Comparison of ENCODE assay signal across 8 mouse cellular contexts in genomic region chr1:133209901-133210516, GRCm38 (mm10). TPM values are rescaled to one million over a fixed set of nuclear protein-coding genes. Genes with fewer than 3 reads are reported as not detected.
DNase-seq lines count a peak whose midpoint lies in the region; ATAC-seq and TF ChIP-seq lines count a peak whose summit lies in the region.

No protein-coding gene starts in this region.

- TF ChIP-seq POLR2A in brain, embryonic 14.5 days (IDR thresholded peaks at IDR 0.05; ENCODE audit: borderline replicate concordance, extremely low read depth, insufficient read depth, insufficient read length, poor library complexity, severe bottlenecking), result no peak

- H3K4me2 ChIP-seq in heart, embryonic 12.5 days, result no peak overlapping the region
- no peak overlapping the region for H3K4me2 ChIP-seq in stomach, embryonic 16.5 days (ENCODE audit: low read depth, low read length)

- H3K27ac ChIP-seq in heart, embryonic 12.5 days (ENCODE audit: poor library complexity, severe bottlenecking), result peak overlapping the region; percentile 10; the same call in 1 of the 2 replicates
- H3K27ac ChIP-seq in stomach, embryonic 16.5 days (ENCODE audit: low read length), result peak overlapping the region; percentile 14; the same call in 1 of the 2 replicates

- intact Hi-C loops in left cerebral cortex, postnatal 10 days (cut with DNase I), result no loop called here
- intact Hi-C loops in left cerebral cortex, postnatal 14 days (cut with DNase I), result no loop called here

- no peaks in the 10 kb centered on the region for H3K36me3 ChIP-seq in heart, embryonic 12.5 days
- H3K36me3 ChIP-seq in stomach, embryonic 16.5 days (ENCODE audit: control insufficient read depth, insufficient read depth, low read length), result no peaks in the 10 kb centered on the region

- H3K9me3 ChIP-seq in heart, embryonic 12.5 days (replicated peaks), result no peaks in the 10 kb centered on the region
- H3K9me3 ChIP-seq in stomach, embryonic 16.5 days (replicated peaks; ENCODE audit: control insufficient read depth, low read length), result no peaks in the 10 kb centered on the region

- H3K9ac ChIP-seq in heart, embryonic 12.5 days, result no peak overlapping the region
- no peak overlapping the region; the same call in none of the 2 replicates for H3K9ac ChIP-seq in stomach, embryonic 16.5 days (ENCODE audit: low read length)

- no peak for TF ChIP-seq CTCF in brain, embryonic 14.5 days (IDR thresholded peaks at IDR 0.05; ENCODE audit: borderline replicate concordance, extremely low read depth, insufficient read depth, insufficient read length)

- 41% methylated on average over 17 of the region's 17 CpGs for WGBS in heart, embryonic 12.5 days
- WGBS in stomach, embryonic 16.5 days, result 34% methylated on average over 17 of the region's 17 CpGs

- ATAC-seq in heart, embryonic 12.5 days (ENCODE audit: insufficient number of reproducible peaks, low FRiP score), result 0 out of 2 replicates have a peak, but pooled peaks have one; percentile 20
- ATAC-seq in stomach, embryonic 16.5 days (ENCODE audit: insufficient read depth, low FRiP score), result peak; percentile 56; the same call in 1 of the 2 replicates

- H3K4me3 ChIP-seq in heart, embryonic 12.5 days, result no peak overlapping the region
- H3K4me3 ChIP-seq in stomach, embryonic 16.5 days (replicated peaks; ENCODE audit: low read length), result no peak overlapping the region

- 0 out of 2 replicates have a peak, but pooled peaks cover 3% of the 10 kb centered on the region for H3K27me3 ChIP-seq in heart, embryonic 12.5 days (replicated peaks)
- H3K27me3 ChIP-seq in stomach, embryonic 16.5 days (ENCODE audit: control insufficient read depth, insufficient read depth, low read length), result no peaks in the 10 kb centered on the region

- peaks cover 50% of the 10 kb centered on the region for H3K4me1 ChIP-seq in heart, embryonic 12.5 days (replicated peaks)
- H3K4me1 ChIP-seq in stomach, embryonic 16.5 days (ENCODE audit: control insufficient read depth, insufficient read depth, low read length), result peaks cover 12% of the 10 kb centered on the region

- DNase-seq in left cerebral cortex, adult 11 months (ENCODE audit: low spot score), result peak; percentile 61
- DNase-seq in left cerebral cortex, postnatal 10 days (ENCODE audit: extremely low spot score in 1 of 2, low spot score in 2 of 2), result no peak
- DNase-seq in brain, embryonic 14.5 days (ENCODE audit: low read depth), result peak; percentile 70
- peak; percentile 48 to 68 for DNase-seq in left cerebral cortex, postnatal 14 days (ENCODE audit: low spot score in 2 of 2)
- no peak for DNase-seq in embryo, embryonic 10 days (ENCODE audit: low spot score)
- no peak for DNase-seq in urinary bladder, postnatal 25 days (ENCODE audit: low spot score)

RNA-seq across cellular contexts. Expression of gene Plekha6, which starts 46.0 kb away (rescaled TPM):
- total RNA-seq in left cerebral cortex, postnatal 10 days (2021), result 10 to 100 TPM; 57.2 to 59.3 TPM
- polyA plus RNA-seq in brain, embryonic 14.5 days (2012; rRNA removed), result 51.4 and 78.3 TPM in 2 replicates
- polyA plus RNA-seq in heart, embryonic 12.5 days (2016; fragmentation: Nextera tagmentation; extraction: Ambion mirVana), result 18.7 and 19.4 TPM in 2 replicates
- total RNA-seq in left cerebral cortex, postnatal 14 days (2021), result 10 to 100 TPM; 60.7 to 70.5 TPM
- polyA plus RNA-seq in stomach, embryonic 16.5 days (2015; fragmentation: Nextera tagmentation; extraction: Ambion mirVana), result 17.0 and 17.7 TPM in 2 replicates

Comparison
In these comparisons a context has a peak if more than half of its experiments do, and no peak if none do; other contexts are left out.
1. DNase-seq: peak in left cerebral cortex, adult 11 months (single experiment), brain, embryonic 14.5 days (single experiment) and left cerebral cortex, postnatal 14 days (2 of 2); none in left cerebral cortex, postnatal 10 days (0 of 2), embryo, embryonic 10 days (single experiment) and urinary bladder, postnatal 25 days (single experiment).